Comparison of ENCODE assay signal across 29 mouse cellular contexts in the genomic region with DNA sequence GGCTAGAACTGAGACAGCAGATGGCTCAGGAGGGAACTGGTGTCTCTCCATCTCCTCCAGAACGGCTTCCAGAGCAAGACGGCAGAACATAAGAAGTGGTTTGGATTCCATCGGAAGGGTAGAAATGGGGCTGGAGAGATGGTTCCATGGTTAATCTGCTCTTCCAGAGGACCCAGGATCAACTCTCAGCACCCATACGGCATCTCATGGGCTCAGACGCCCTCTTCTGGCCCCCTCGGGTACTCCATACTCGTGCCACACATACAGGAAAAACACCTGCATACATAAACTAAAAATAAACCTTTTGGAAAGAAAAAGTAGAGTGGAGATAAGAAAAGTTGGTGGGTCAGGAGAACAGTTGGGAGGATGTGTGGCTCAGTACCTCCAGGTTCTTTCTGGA. TPM values are rescaled to one million over a fixed set of nuclear protein-coding genes. Genes with fewer than 3 reads are reported as not detected.
DNase-seq lines count a peak whose midpoint lies in the region; TF ChIP-seq lines count a peak whose summit lies in the region.
"Had no signal": no experiment of that assay in that cellular context is flagged by ENCODE, and none has a peak within 500 bp of the region (broad histone marks: within the 10 kb centered on the region; RNA-seq: fewer than 3 reads in every experiment).

No protein-coding gene starts in this region.

- no peak overlapping the region for H3K4me3 ChIP-seq in layer of hippocampus, adult 2 months
- H3K4me3 ChIP-seq in CH12.LX (replicated peaks in 1 of 3; ENCODE audit: low read depth in 2 of 3, low read length in 2 of 3, poor library complexity in 1 of 3) (no peak overlapping the region), MEL (ENCODE audit: control insufficient read depth in 1 of 2, insufficient read depth in 1 of 2, low read depth in 2 of 2, low read length in 2 of 2) (no peak overlapping the region)
- H3K4me3 ChIP-seq: embryonic facial prominence, embryonic 10.5 days; embryonic facial prominence, embryonic 15.5 days; forebrain, embryonic 12.5 days; heart, embryonic 13.5 days; hindbrain, embryonic 15.5 days; left cerebral cortex, adult 2 months; limb, embryonic 13.5 days; liver, embryonic 13.5 days; lung, embryonic 15.5 days; neural tube, embryonic 12.5 days had no signal

- TF ChIP-seq EP300 in CH12.LX (IDR thresholded peaks at IDR 0.05; ENCODE audit: low read length) (no peak), MEL (IDR thresholded peaks at IDR 0.05; ENCODE audit: low read depth in 1 of 2, low read length in 2 of 2) (no peak)

- H3K4me2 ChIP-seq in CH12.LX (ENCODE audit: insufficient read depth, low read depth, poor library complexity, severe bottlenecking): no peak overlapping the region
- H3K4me2 ChIP-seq: embryonic facial prominence, embryonic 15.5 days; forebrain, embryonic 12.5 days; heart, embryonic 13.5 days; hindbrain, embryonic 15.5 days; limb, embryonic 13.5 days; liver, embryonic 13.5 days; lung, embryonic 15.5 days; midbrain, embryonic 11.5 days; neural tube, embryonic 12.5 days had no signal

- no peak for DNase-seq in layer of hippocampus, adult 2 months (ENCODE audit: low spot score in 2 of 2)
- DNase-seq in layer of hippocampus, adult 9-10 months (ENCODE audit: low spot score): no peak
- DNase-seq in 416B (ENCODE audit: low read depth) (peak; percentile 11), CH12.LX (ENCODE audit: extremely low read depth) (no peak), MEL (ENCODE audit: low read depth, low spot score) (no peak)
- DNase-seq in right cerebral cortex, postnatal 10 days (ENCODE audit: low spot score in 2 of 2): no peak
- no peak for DNase-seq in retina, embryonic 14.5 days (ENCODE audit: low spot score)
- no peak for DNase-seq in layer of hippocampus, postnatal 25 days (ENCODE audit: extremely low spot score in 1 of 2, low spot score in 1 of 2)
- DNase-seq: adrenal gland, adult 2 months; adrenal gland, postnatal 36 days; cerebellum, adult 8-10 months; cerebellum, postnatal 25 days; forebrain, postnatal 0 days; heart, postnatal 10 days; kidney, adult 8-10 months; kidney, postnatal 10 days; liver, embryonic 13.5 days; lung, postnatal 36 days; thymus, postnatal 14 days had no signal

- in situ Hi-C loops in CH12.LX (cut with MboI; ENCODE audit: low pct_ligation_motif_present, low pct_unique_long_range_greater_than_20kb, low sequenced_read_pairs): no loop called here

- H3K27me3 ChIP-seq in CH12.LX (replicated peaks) (no peaks in the 10 kb centered on the region), MEL (ENCODE audit: control insufficient read depth in 1 of 2, insufficient read depth in 2 of 2, low read length in 2 of 2) (no peaks in the 10 kb centered on the region)
- H3K27me3 ChIP-seq: embryonic facial prominence, embryonic 15.5 days; forebrain, embryonic 12.5 days; heart, embryonic 13.5 days; hindbrain, embryonic 15.5 days; limb, embryonic 13.5 days; liver, embryonic 13.5 days; lung, embryonic 15.5 days; neural tube, embryonic 12.5 days had no signal

- TF ChIP-seq RAD21 in CH12.LX (IDR thresholded peaks at IDR 0.05; ENCODE audit: low read depth, low read length): peak; percentile 9
- TF ChIP-seq RAD21 in MEL (IDR thresholded peaks at IDR 0.05; ENCODE audit: low read depth, low read length): peak; percentile 41

- H3K9ac ChIP-seq in CH12.LX (ENCODE audit: insufficient read depth, low read depth) (no peak overlapping the region), MEL (ENCODE audit: control insufficient read depth, low read depth, low read length, poor library complexity, severe bottlenecking) (no peak overlapping the region)
- H3K9ac ChIP-seq: embryonic facial prominence, embryonic 15.5 days; forebrain, embryonic 12.5 days; forebrain, postnatal 0 days; heart, embryonic 13.5 days; hindbrain, embryonic 15.5 days; limb, embryonic 13.5 days; liver, embryonic 13.5 days; lung, embryonic 15.5 days; neural tube, embryonic 12.5 days had no signal

- TF ChIP-seq CTCF in layer of hippocampus, adult 2 months (conservative IDR thresholded peaks at IDR 0.05): peak; percentile 41
- TF ChIP-seq CTCF in CH12.LX (conservative IDR thresholded peaks at IDR 0.05 in 1 of 2, IDR thresholded peaks at IDR 0.05 in 1 of 2; ENCODE audit: low read depth in 2 of 2, low read length in 2 of 2) (peak in 1 of 2 experiments; percentile 23; a peak in 2 of 4 replicates), MEL (IDR thresholded peaks at IDR 0.05 in 2 of 3, conservative IDR thresholded peaks at IDR 0.05 in 1 of 3; ENCODE audit: control insufficient read depth in 1 of 3, insufficient read depth in 1 of 3, low read depth in 2 of 3, low read length in 3 of 3, poor library complexity in 1 of 3, severe bottlenecking in 1 of 3) (peak; percentile 23 to 47 (median 36); a peak in 5 of 6 replicates)

- H3K4me1 ChIP-seq in CH12.LX (ENCODE audit: control insufficient read depth in 1 of 2, insufficient read depth in 2 of 2): no peaks in the 10 kb centered on the region
- H3K4me1 ChIP-seq in MEL (ENCODE audit: control insufficient read depth in 1 of 2, insufficient read depth in 2 of 2, low read length in 2 of 2): no peaks in the 10 kb centered on the region
- H3K4me1 ChIP-seq: embryonic facial prominence, embryonic 10.5 days; embryonic facial prominence, embryonic 15.5 days; forebrain, embryonic 12.5 days; heart, embryonic 13.5 days; hindbrain, embryonic 15.5 days; limb, embryonic 13.5 days; lung, embryonic 15.5 days; neural tube, embryonic 12.5 days had no signal

- no peak overlapping the region for H3K27ac ChIP-seq in layer of hippocampus, adult 2 months
- H3K27ac ChIP-seq in CH12.LX (ENCODE audit: insufficient read depth, low read depth): no peak overlapping the region
- no peak overlapping the region for H3K27ac ChIP-seq in MEL (ENCODE audit: control insufficient read depth, low read depth, low read length)
- H3K27ac ChIP-seq: embryonic facial prominence, embryonic 10.5 days; embryonic facial prominence, embryonic 15.5 days; forebrain, embryonic 12.5 days; heart, embryonic 13.5 days; hindbrain, embryonic 15.5 days; left cerebral cortex, adult 2 months; limb, embryonic 13.5 days; liver, embryonic 13.5 days; lung, embryonic 15.5 days; neural tube, embryonic 12.5 days had no signal

- peaks cover 27% of the 10 kb centered on the region for H3K9me3 ChIP-seq in CH12.LX (replicated peaks; ENCODE audit: low read length)
- H3K9me3 ChIP-seq in MEL (replicated peaks; ENCODE audit: insufficient read depth, low read length): no peaks in the 10 kb centered on the region
- H3K9me3 ChIP-seq: embryonic facial prominence, embryonic 15.5 days; forebrain, embryonic 12.5 days; hindbrain, embryonic 15.5 days; lung, embryonic 15.5 days had no signal

- H3K79me2 ChIP-seq in CH12.LX (replicated peaks; ENCODE audit: control insufficient read depth, extremely low read depth, insufficient read depth, poor library complexity, severe bottlenecking): no peaks in the 10 kb centered on the region
- no peaks in the 10 kb centered on the region for H3K79me2 ChIP-seq in MEL (ENCODE audit: control insufficient read depth, insufficient read depth, low read length, poor library complexity)

- dilution Hi-C loops in CH12.LX (cut with MboI; ENCODE audit: extremely low pct_ligation_motif_present, extremely low pct_unique_long_range_greater_than_20kb, low sequenced_read_pairs): no loop called here

- H3K36me3 ChIP-seq in CH12.LX (replicated peaks in 1 of 2; ENCODE audit: control insufficient read depth in 1 of 2, insufficient read depth in 1 of 2, low read length in 1 of 2) (no peaks in the 10 kb centered on the region), MEL (ENCODE audit: control insufficient read depth in 1 of 2, insufficient read depth in 2 of 2, low read length in 2 of 2) (no peaks in the 10 kb centered on the region)
- H3K36me3 ChIP-seq: embryonic facial prominence, embryonic 10.5 days; embryonic facial prominence, embryonic 15.5 days; forebrain, embryonic 12.5 days; heart, embryonic 13.5 days; hindbrain, embryonic 15.5 days; limb, embryonic 13.5 days; liver, embryonic 13.5 days; lung, embryonic 15.5 days; neural tube, embryonic 12.5 days had no signal

- TF ChIP-seq POLR2A in CH12.LX (IDR thresholded peaks at IDR 0.05; ENCODE audit: low read depth, low read length) (no peak), MEL (IDR thresholded peaks at IDR 0.05; ENCODE audit: control insufficient read depth in 1 of 2, insufficient read depth in 1 of 2, low read depth in 1 of 2, low read length in 2 of 2, poor library complexity in 1 of 2) (no peak)

TF ChIP-seq in CH12.LX, 34 proteins besides CTCF, POLR2A, EP300 and RAD21 (continues in another document):
- no peak for TF ChIP-seq KAT2A (IDR thresholded peaks at IDR 0.05; ENCODE audit: insufficient replicate concordance, low read length)
- no peak for TF ChIP-seq MAFK (IDR thresholded peaks at IDR 0.05; ENCODE audit: insufficient replicate concordance, low read length)
- TF ChIP-seq USF2 (conservative IDR thresholded peaks at IDR 0.05; ENCODE audit: low read depth, low read length): no peak
- TF ChIP-seq CHD2 (IDR thresholded peaks at IDR 0.05; ENCODE audit: low read length): no peak
- no peak for TF ChIP-seq E2F4 (IDR thresholded peaks at IDR 0.05; ENCODE audit: insufficient replicate concordance, low read depth, low read length)
- TF ChIP-seq GABPA (IDR thresholded peaks at IDR 0.05; ENCODE audit: insufficient replicate concordance, low read depth, low read length): no peak
- TF ChIP-seq SMC3 (IDR thresholded peaks at IDR 0.05; ENCODE audit: low read depth, low read length): no peak
- no peak for TF ChIP-seq MAX (IDR thresholded peaks at IDR 0.05; ENCODE audit: low read length)

TF ChIP-seq in MEL, 35 proteins besides CTCF, POLR2A, EP300 and RAD21:
- 0 out of 2 replicates have a peak, but pooled peaks have one; percentile 8 for TF ChIP-seq SMC3 (IDR thresholded peaks at IDR 0.05; ENCODE audit: low read depth, low read length)
- no peak for TF ChIP-seq ZKSCAN1 (IDR thresholded peaks at IDR 0.05; ENCODE audit: low read depth, low read length)

RNA-seq across cellular contexts. Expression of a gene that starts 40.4 kb away (rescaled TPM):
- total RNA-seq in layer of hippocampus, adult 2 months (2021): 100 to 1,000 TPM; 143 to 148 TPM
- 164 and 227 TPM in 2 replicates for total RNA-seq in CH12.LX (2012; rRNA removed)
- 615 and 618 TPM in 2 replicates for total RNA-seq in CH12.LX (2014; rRNA removed)
- polyA plus RNA-seq in CH12.LX (2012; ENCODE audit: insufficient read length, low read depth): 238 and 303 TPM in 2 replicates
- total RNA-seq in MEL (2012; rRNA removed): 324 and 348 TPM in 2 replicates
- 100 to 1,000 TPM in 1 of 2 experiments, not detected in 1; 500 TPM for polyA plus RNA-seq in MEL (2012; ENCODE audit: insufficient read depth in 1 of 2, insufficient read length in 2 of 2, low read depth in 1 of 2, low replicate concordance in 2 of 2, missing spikeins in 1 of 2)
- total RNA-seq in layer of hippocampus, postnatal 25 days (2021): 100 to 1,000 TPM; 133 to 160 TPM
